Mouse (Mus musculus) layer of hippocampus, adult 8-10 months (tissue): ENCODE measurements at regions not wholly inside any gene's neighbourhood (a gene's known extent, or its start where the extent isn't known, plus 50 kb on each side); places are given as distances from the start of the nearest gene placed in this dataset.
"Not testable (repeated sequence)": the region's sequence is repeated elsewhere in the genome, so short reads cannot be mapped to it uniquely, and the experiment has no call there.

Experiments
- DNase-seq, 2 experiments: peaks; one replicate each; pipeline ENCODE4 v3.0.0; 2022; ENCODE audit warnings: low spot score in 2 of 2

- DNase-seq = peak; percentile 7 to 12
These were observed 164.3 kb downstream of the Sdhaf3 start for GRCm38 (mm10) chr6:7120136-7120535.

GRCm38 (mm10) chr6:7133042-7133441, 177.2 kb downstream of the Sdhaf3 start:
- no peak for DNase-seq

GRCm38 (mm10) chr6:7134062-7134461, 178.3 kb downstream of the Sdhaf3 start:
- no peak for DNase-seq

GRCm38 (mm10) chr6:7134888-7135287, 179.1 kb downstream of the Sdhaf3 start:
- no peak for DNase-seq

- no peak for DNase-seq
These were observed 225.9 kb downstream of the Sdhaf3 start for GRCm38 (mm10) chr6:7181711-7182110.

- no peak for DNase-seq
These were observed 243.3 kb downstream of the Sdhaf3 start for GRCm38 (mm10) chr6:7199046-7199599.

- DNase-seq = peak in 1 of 2 experiments; percentile 3
These were observed 260.1 kb downstream of the Sdhaf3 start for GRCm38 (mm10) chr6:7215880-7216279.

- DNase-seq = no peak
These were observed 296.5 kb downstream of the Sdhaf3 start for GRCm38 (mm10) chr6:7252286-7252685.

GRCm38 (mm10) chr6:7277431-7277830, 277.2 kb upstream of the Tac1 start:
- DNase-seq = no peak

- no peak for DNase-seq
These were observed 247.7 kb upstream of the Tac1 start for GRCm38 (mm10) chr6:7306956-7307355.

GRCm38 (mm10) chr6:7313496-7313895, 241.2 kb upstream of the Tac1 start:
- no peak for DNase-seq

GRCm38 (mm10) chr6:7326974-7327373, 227.7 kb upstream of the Tac1 start:
- no peak for DNase-seq

- DNase-seq = no peak
These were observed 198.0 kb upstream of the Tac1 start for GRCm38 (mm10) chr6:7356634-7357033.

GRCm38 (mm10) chr6:7367166-7367565, 187.5 kb upstream of the Tac1 start:
- no peak for DNase-seq

- no peak for DNase-seq
These were observed 180.1 kb upstream of the Tac1 start for GRCm38 (mm10) chr6:7374629-7375028.

GRCm38 (mm10) chr6:7375851-7376250, 178.8 kb upstream of the Tac1 start:
- DNase-seq = no peak

- no peak for DNase-seq
These were observed 176.0 kb upstream of the Tac1 start for GRCm38 (mm10) chr6:7378651-7379050.

GRCm38 (mm10) chr6:7424731-7425130, 129.9 kb upstream of the Tac1 start:
- no peak for DNase-seq

GRCm38 (mm10) chr6:7441725-7442124, 113.0 kb upstream of the Tac1 start:
- DNase-seq = no peak

GRCm38 (mm10) chr6:7442286-7442685, 112.4 kb upstream of the Tac1 start:
- not testable (repeated sequence) for DNase-seq

GRCm38 (mm10) chr6:7455881-7456280, 98.8 kb upstream of the Tac1 start:
- no peak for DNase-seq

- DNase-seq = no peak
These were observed 90.8 kb upstream of the Tac1 start for GRCm38 (mm10) chr6:7463896-7464295.

- no peak for DNase-seq
These were observed 90.3 kb upstream of the Tac1 start for GRCm38 (mm10) chr6:7464346-7464745.
